Mouse (Mus musculus): ENCODE data around the gene Osbpl8. TPM values are rescaled to one million over a fixed set of nuclear protein-coding genes. Genes with fewer than 3 reads are reported as not detected.
"Not testable (repeated sequence)": the region's sequence is repeated elsewhere in the genome, so short reads cannot be mapped to it uniquely, and the experiment has no call there.

Osbpl8 gene
- polyA plus RNA-seq, 1 experiment from 2014 or later = 9.6 TPM

- no peaks in the 10 kb centered on the region for H3K27me3 ChIP-seq (ENCODE audit: control insufficient read depth, insufficient read depth, low read length)
- H3K9ac ChIP-seq (ENCODE audit: low read depth, low read length) = no peak overlapping the region
- no peaks in the 10 kb centered on the region for H3K9me3 ChIP-seq (ENCODE audit: control insufficient read depth, low read length)
- H3K36me3 ChIP-seq (ENCODE audit: control insufficient read depth, insufficient read depth, low read length) = no peaks in the 10 kb centered on the region
- no peak overlapping the region for H3K4me3 ChIP-seq (ENCODE audit: low read length)
- no peaks in the 10 kb centered on the region for H3K4me1 ChIP-seq (ENCODE audit: control insufficient read depth, insufficient read depth, low read length)
- H3K4me2 ChIP-seq (replicated peaks; ENCODE audit: low read depth, low read length) = no peak overlapping the region
- ATAC-seq (ENCODE audit: low FRiP score, low TSS enrichment) = no peak
- no peak overlapping the region for H3K27ac ChIP-seq (ENCODE audit: low read depth, low read length)
- 88% methylated on average over 10 of the region's 10 CpGs for WGBS
These were observed 37.2 kb upstream of the Osbpl8 start for GRCm38 (mm10) chr10:111127388-111127787.

GRCm38 (mm10) chr10:111128493-111128892, 36.1 kb upstream of the Osbpl8 start:
- H3K9ac ChIP-seq (ENCODE audit: low read depth, low read length) = no peak overlapping the region
- H3K36me3 ChIP-seq (ENCODE audit: control insufficient read depth, insufficient read depth, low read length) = no peaks in the 10 kb centered on the region
- H3K4me3 ChIP-seq (ENCODE audit: low read length) = no peak overlapping the region
- no peaks in the 10 kb centered on the region for H3K27me3 ChIP-seq (ENCODE audit: control insufficient read depth, insufficient read depth, low read length)
- no peaks in the 10 kb centered on the region for H3K4me1 ChIP-seq (ENCODE audit: control insufficient read depth, insufficient read depth, low read length)
- no peak overlapping the region for H3K27ac ChIP-seq (ENCODE audit: low read depth, low read length)
- 74% methylated on average over 3 of the region's 3 CpGs for WGBS
- ATAC-seq (ENCODE audit: low FRiP score, low TSS enrichment) = no peak
- H3K4me2 ChIP-seq (replicated peaks; ENCODE audit: low read depth, low read length) = no peak overlapping the region
- no peaks in the 10 kb centered on the region for H3K9me3 ChIP-seq (ENCODE audit: control insufficient read depth, low read length)

- Histone ChIP-seq H3K27ac (ENCODE audit: low read depth, low read length) (no peak overlapping the region), H3K27me3 (ENCODE audit: control insufficient read depth, insufficient read depth, low read length) (no peaks in the 10 kb centered on the region), H3K4me2 (replicated peaks; ENCODE audit: low read depth, low read length) (no peak overlapping the region), H3K4me1 (ENCODE audit: control insufficient read depth, insufficient read depth, low read length) (no peaks in the 10 kb centered on the region), H3K9me3 (ENCODE audit: control insufficient read depth, low read length) (no peaks in the 10 kb centered on the region), H3K4me3 (ENCODE audit: low read length) (no peak overlapping the region), H3K36me3 (ENCODE audit: control insufficient read depth, insufficient read depth, low read length) (no peaks in the 10 kb centered on the region), H3K9ac (ENCODE audit: low read depth, low read length) (no peak overlapping the region)
- ATAC-seq (ENCODE audit: low FRiP score, low TSS enrichment) = no peak
- WGBS = 88% methylated on average over 15 of the region's 15 CpGs
These were observed 34.5 kb upstream of the Osbpl8 start for GRCm38 (mm10) chr10:111129867-111130620.

- Histone ChIP-seq H3K4me2 (replicated peaks; ENCODE audit: low read depth, low read length) (no peak overlapping the region), H3K36me3 (ENCODE audit: control insufficient read depth, insufficient read depth, low read length) (no peaks in the 10 kb centered on the region), H3K4me3 (ENCODE audit: low read length) (no peak overlapping the region), H3K27me3 (ENCODE audit: control insufficient read depth, insufficient read depth, low read length) (no peaks in the 10 kb centered on the region), H3K9me3 (ENCODE audit: control insufficient read depth, low read length) (no peaks in the 10 kb centered on the region), H3K4me1 (ENCODE audit: control insufficient read depth, insufficient read depth, low read length) (no peaks in the 10 kb centered on the region), H3K27ac (ENCODE audit: low read depth, low read length) (no peak overlapping the region), H3K9ac (ENCODE audit: low read depth, low read length) (no peak overlapping the region)
- 63% methylated on average over 3 of the region's 3 CpGs for WGBS
- no peak for ATAC-seq (ENCODE audit: low FRiP score, low TSS enrichment)
These were observed 33.7 kb upstream of the Osbpl8 start for GRCm38 (mm10) chr10:111130872-111131271.

GRCm38 (mm10) chr10:111133271-111133670, 31.3 kb upstream of the Osbpl8 start:
- Histone ChIP-seq H3K9me3 (ENCODE audit: control insufficient read depth, low read length) (no peaks in the 10 kb centered on the region), H3K4me2 (replicated peaks; ENCODE audit: low read depth, low read length) (no peak overlapping the region), H3K27me3 (ENCODE audit: control insufficient read depth, insufficient read depth, low read length) (no peaks in the 10 kb centered on the region), H3K4me1 (ENCODE audit: control insufficient read depth, insufficient read depth, low read length) (no peaks in the 10 kb centered on the region), H3K36me3 (ENCODE audit: control insufficient read depth, insufficient read depth, low read length) (no peaks in the 10 kb centered on the region), H3K9ac (ENCODE audit: low read depth, low read length) (no peak overlapping the region), H3K4me3 (ENCODE audit: low read length) (no peak overlapping the region), H3K27ac (ENCODE audit: low read depth, low read length) (no peak overlapping the region)
- ATAC-seq (ENCODE audit: low FRiP score, low TSS enrichment) = no peak
- WGBS = 89% methylated on average over 5 of the region's 5 CpGs

- no peak overlapping the region for H3K4me2 ChIP-seq (replicated peaks; ENCODE audit: low read depth, low read length)
- ATAC-seq (ENCODE audit: low FRiP score, low TSS enrichment) = no peak
- 73% methylated on average over 8 of the region's 8 CpGs for whole genome bisulfite sequencing
These were observed 30.6 kb upstream of the Osbpl8 start for GRCm38 (mm10) chr10:111133936-111134335.

GRCm38 (mm10) chr10:111134412-111134957, 30.1 kb upstream of the Osbpl8 start:
- H3K27ac ChIP-seq (ENCODE audit: low read depth, low read length) = no peak overlapping the region
- no peaks in the 10 kb centered on the region for H3K36me3 ChIP-seq (ENCODE audit: control insufficient read depth, insufficient read depth, low read length)
- 0 out of 2 replicates have a peak, but pooled peaks cover 2% of the 10 kb centered on the region for H3K4me1 ChIP-seq (ENCODE audit: control insufficient read depth, insufficient read depth, low read length)
- 87% methylated on average over 9 of the region's 9 CpGs for WGBS
- no peak overlapping the region for H3K9ac ChIP-seq (ENCODE audit: low read depth, low read length)
- H3K4me2 ChIP-seq (replicated peaks; ENCODE audit: low read depth, low read length) = no peak overlapping the region
- H3K4me3 ChIP-seq (ENCODE audit: low read length) = no peak overlapping the region
- no peaks in the 10 kb centered on the region for H3K9me3 ChIP-seq (ENCODE audit: control insufficient read depth, low read length)
- no peak for ATAC-seq (ENCODE audit: low FRiP score, low TSS enrichment)
- no peaks in the 10 kb centered on the region for H3K27me3 ChIP-seq (ENCODE audit: control insufficient read depth, insufficient read depth, low read length)

More at GRCm38 (mm10) chr10:111133936-111134335, 30.6 kb upstream of the Osbpl8 start:
- Histone ChIP-seq H3K4me3 (ENCODE audit: low read length) (no peak overlapping the region), H3K36me3 (ENCODE audit: control insufficient read depth, insufficient read depth, low read length) (no peaks in the 10 kb centered on the region), H3K27ac (ENCODE audit: low read depth, low read length) (no peak overlapping the region), H3K27me3 (ENCODE audit: control insufficient read depth, insufficient read depth, low read length) (no peaks in the 10 kb centered on the region), H3K9me3 (ENCODE audit: control insufficient read depth, low read length) (no peaks in the 10 kb centered on the region), H3K9ac (ENCODE audit: low read depth, low read length) (no peak overlapping the region), H3K4me1 (ENCODE audit: control insufficient read depth, insufficient read depth, low read length) (no peaks in the 10 kb centered on the region)

GRCm38 (mm10) chr10:111136306-111136705, 28.2 kb upstream of the Osbpl8 start:
- ATAC-seq (ENCODE audit: low FRiP score, low TSS enrichment); H3K4me1 ChIP-seq (ENCODE audit: control insufficient read depth, insufficient read depth, low read length); H3K9me3 ChIP-seq (ENCODE audit: control insufficient read depth, low read length); H3K27me3 ChIP-seq (ENCODE audit: control insufficient read depth, insufficient read depth, low read length); H3K4me2 ChIP-seq (replicated peaks; ENCODE audit: low read depth, low read length); H3K4me3 ChIP-seq (ENCODE audit: low read length); H3K27ac ChIP-seq (ENCODE audit: low read depth, low read length); H3K36me3 ChIP-seq (ENCODE audit: control insufficient read depth, insufficient read depth, low read length); H3K9ac ChIP-seq (ENCODE audit: low read depth, low read length): not testable (repeated sequence)
- 78% methylated on average over 5 of the region's 5 CpGs for WGBS

GRCm38 (mm10) chr10:111137905-111138304, 26.6 kb upstream of the Osbpl8 start:
- Histone ChIP-seq H3K27me3 (ENCODE audit: control insufficient read depth, insufficient read depth, low read length) (no peaks in the 10 kb centered on the region), H3K27ac (ENCODE audit: low read depth, low read length) (no peak overlapping the region), H3K4me2 (replicated peaks; ENCODE audit: low read depth, low read length) (no peak overlapping the region), H3K9ac (ENCODE audit: low read depth, low read length) (no peak overlapping the region), H3K4me3 (ENCODE audit: low read length) (no peak overlapping the region), H3K36me3 (ENCODE audit: control insufficient read depth, insufficient read depth, low read length) (no peaks in the 10 kb centered on the region), H3K4me1 (ENCODE audit: control insufficient read depth, insufficient read depth, low read length) (0 out of 2 replicates have a peak, but pooled peaks cover 5% of the 10 kb centered on the region), H3K9me3 (ENCODE audit: control insufficient read depth, low read length) (no peaks in the 10 kb centered on the region)
- WGBS = 86% methylated on average over 4 of the region's 4 CpGs
- no peak for ATAC-seq (ENCODE audit: low FRiP score, low TSS enrichment)
